Mouse (Mus musculus) kidney, embryonic 15.5 days (tissue): ENCODE results near the gene Olfr160. TPM values are rescaled to one million over a fixed set of nuclear protein-coding genes. Genes with fewer than 3 reads are reported as not detected.

Experiments
- ATAC-seq: fragments of 200-750 bp; cut with Nextera tagmentation; replicated peaks from 2 replicates; pipeline ENCODE4 v1.8.0; 2017; ENCODE audit warnings: moderate TSS enrichment; ENCODE audit not compliant: low FRiP score
- H3K27ac ChIP-seq: fragments of 300-500 bp; sonication (generic); 2 replicates; pipeline ENCODE4 v1.5.1; 2015; ENCODE audit warnings: mild to moderate bottlenecking, inconsistent platforms
- H3K27me3 ChIP-seq: fragments of 300-500 bp; sonication (generic); 2 replicates; pipeline ENCODE4 v1.6.1; 2015; ENCODE audit warnings: inconsistent platforms
- H3K36me3 ChIP-seq: fragments of 300-500 bp; sonication (generic); 2 replicates; pipeline ENCODE4 v1.6.1; 2015; ENCODE audit warnings: inconsistent platforms
- H3K4me1 ChIP-seq: fragments of 300-500 bp; sonication (generic); 2 replicates; pipeline ENCODE4 v1.6.1; 2015; ENCODE audit warnings: inconsistent platforms
- H3K4me2 ChIP-seq: fragments of 300-500 bp; sonication (generic); 2 replicates; pipeline ENCODE4 v1.6.1; 2015; ENCODE audit warnings: moderate library complexity, mild to moderate bottlenecking, inconsistent platforms
- H3K4me3 ChIP-seq: fragments of 300-500 bp; sonication (generic); replicated peaks from 2 replicates; pipeline ENCODE4 v1.5.1; 2015; ENCODE audit warnings: mild to moderate bottlenecking, inconsistent platforms
- H3K9ac ChIP-seq: fragments of 300-500 bp; sonication (generic); 2 replicates; pipeline ENCODE4 v1.6.1; 2015; ENCODE audit warnings: mild to moderate bottlenecking, inconsistent platforms
- H3K9me3 ChIP-seq: fragments of 300-500 bp; sonication (generic); replicated peaks from 2 replicates; pipeline ENCODE4 v1.6.1; 2016; ENCODE audit warnings: inconsistent platforms
- WGBS: fragments of 180-500 bp; shearing (Covaris S2); methylation state at CpG from one replicate; pipeline ENCODE4 v1.1.7; 2015; ENCODE audit warnings: mixed read lengths; 5-methylcytosine and 5-hydroxymethylcytosine counted together
- polyA plus RNA-seq: library from polyadenylated mRNA; unstranded; fragments of >200 nt; fragmentation: Nextera tagmentation; extraction: Ambion mirVana; gene quantifications from 2 replicates; pipeline ENCODE4 v1.2.1, GENCODE M21; 2015

Gene Olfr160
- polyA plus RNA-seq, result not detected in 2 replicates

DNA sequence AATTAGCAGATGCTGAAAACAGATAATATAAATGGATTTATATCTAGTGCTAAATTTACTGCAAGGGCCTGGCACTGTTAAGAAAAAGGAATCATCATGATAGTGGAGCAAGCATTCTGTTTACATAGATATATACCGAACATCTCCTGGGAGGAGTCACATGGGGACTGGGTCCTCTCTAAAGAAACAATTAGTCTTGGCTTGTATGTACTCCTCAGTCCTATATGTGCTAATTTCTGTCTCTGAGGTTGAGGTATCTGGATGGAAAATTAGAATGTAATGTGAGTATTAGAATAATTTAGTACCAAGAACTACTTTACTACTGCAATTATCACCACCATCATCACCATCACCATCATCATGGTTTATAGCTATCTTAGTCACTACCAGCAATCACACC is at the start of gene Olfr160:
Gene Olfr160, minus strand, starts transcription at position 101 of the 400 bp plus-strand sequence.
- Histone ChIP-seq H3K9ac (no peak within 1 kb of the TSS), H3K27me3 (no peaks in the 10 kb centered on the region), H3K9me3 (no peaks in the 10 kb centered on the region), H3K27ac (no peak within 1 kb of the TSS), H3K4me2 (no peak within 1 kb of the TSS), H3K36me3 (no peaks in the 10 kb centered on the region), H3K4me3 (no peak within 1 kb of the TSS), H3K4me1 (no peaks in the 10 kb centered on the region)
- 82% methylated on average over 1 of the region's 1 CpGs for WGBS
- no peak for ATAC-seq

DNA sequence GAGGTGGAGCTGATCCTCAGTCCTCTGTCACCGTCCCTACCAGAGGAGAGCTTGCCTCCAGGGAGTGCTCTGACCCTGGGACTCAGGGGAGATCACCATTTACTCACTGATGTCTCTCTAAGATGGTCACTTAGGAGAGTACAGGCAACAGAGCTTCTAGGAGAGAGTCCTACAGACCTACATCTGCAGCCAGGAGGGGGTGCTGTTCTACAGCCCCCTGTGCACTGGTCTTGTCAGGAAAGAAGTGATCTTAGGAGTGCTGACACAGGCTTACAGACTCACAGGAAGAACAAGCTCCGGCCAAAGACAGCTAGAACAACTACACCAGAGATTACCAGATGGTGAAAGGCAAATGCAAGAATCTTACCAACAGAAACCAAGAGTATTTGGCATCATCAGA is 46.5 kb upstream of the Olfr160 start:
- no peak for ATAC-seq
- Histone ChIP-seq H3K4me2 (no peak overlapping the region), H3K27ac (no peak overlapping the region), H3K36me3 (no peaks in the 10 kb centered on the region), H3K9me3 (no peaks in the 10 kb centered on the region), H3K4me3 (no peak overlapping the region), H3K4me1 (no peaks in the 10 kb centered on the region), H3K9ac (no peak overlapping the region), H3K27me3 (no peaks in the 10 kb centered on the region)
- WGBS, result 62% methylated on average over 2 of the region's 2 CpGs

DNA sequence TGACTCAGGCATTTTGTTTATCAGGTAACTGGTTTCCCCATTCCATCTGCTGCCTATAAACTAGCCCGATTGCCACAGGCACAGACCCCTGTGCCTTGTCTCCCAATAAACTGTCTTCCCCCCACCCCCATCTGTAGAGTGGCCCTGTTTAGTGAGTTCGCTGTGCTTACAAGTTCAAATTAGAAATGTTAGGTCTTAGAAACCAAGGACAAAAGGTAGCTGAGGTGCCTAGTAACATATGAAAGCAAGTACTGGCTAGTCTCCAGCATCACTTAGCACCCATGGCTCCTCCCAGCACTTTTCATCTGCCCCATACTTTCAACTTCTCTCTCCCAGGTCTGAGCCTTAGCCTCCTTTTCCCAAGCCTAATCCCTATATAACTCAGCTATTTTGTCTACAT is 45.7 kb upstream of the Olfr160 start:
- no peaks in the 10 kb centered on the region for H3K4me1 ChIP-seq
- H3K36me3 ChIP-seq, result no peaks in the 10 kb centered on the region
- H3K27ac ChIP-seq, result no peak overlapping the region
- ATAC-seq, result no peak
- H3K4me3 ChIP-seq, result no peak overlapping the region
- H3K4me2 ChIP-seq, result no peak overlapping the region
- no peaks in the 10 kb centered on the region for H3K27me3 ChIP-seq
- H3K9me3 ChIP-seq, result no peaks in the 10 kb centered on the region
- no peak overlapping the region for H3K9ac ChIP-seq
- WGBS, result 87% methylated on average over 2 of the region's 2 CpGs

DNA sequence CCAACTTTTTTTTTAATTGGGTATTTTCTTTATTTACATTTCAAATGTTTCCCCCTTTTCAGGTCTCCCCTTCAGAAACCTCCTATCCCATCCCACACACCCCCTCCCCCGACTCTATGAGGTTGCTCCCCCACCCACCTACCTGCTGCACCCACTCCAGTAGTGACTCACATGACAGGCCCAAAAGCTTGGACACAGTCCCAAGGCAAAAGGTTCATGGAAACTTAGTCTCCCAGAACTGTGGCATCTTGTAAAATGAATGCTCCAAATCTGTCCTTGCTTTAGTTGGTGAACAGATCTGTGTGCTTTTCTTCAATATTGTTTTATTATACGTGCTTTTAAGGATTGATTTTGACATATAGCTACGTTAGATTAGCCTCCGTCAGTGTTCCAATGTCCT is 36.0 kb upstream of the Olfr160 start:
- ATAC-seq, result no peak
- Histone ChIP-seq H3K36me3 (no peaks in the 10 kb centered on the region), H3K27ac (no peak overlapping the region), H3K4me1 (no peaks in the 10 kb centered on the region), H3K9me3 (no peaks in the 10 kb centered on the region), H3K4me3 (no peak overlapping the region), H3K27me3 (no peaks in the 10 kb centered on the region), H3K4me2 (no peak overlapping the region), H3K9ac (no peak overlapping the region)
- 75% methylated on average over 4 of the region's 4 CpGs for WGBS

DNA sequence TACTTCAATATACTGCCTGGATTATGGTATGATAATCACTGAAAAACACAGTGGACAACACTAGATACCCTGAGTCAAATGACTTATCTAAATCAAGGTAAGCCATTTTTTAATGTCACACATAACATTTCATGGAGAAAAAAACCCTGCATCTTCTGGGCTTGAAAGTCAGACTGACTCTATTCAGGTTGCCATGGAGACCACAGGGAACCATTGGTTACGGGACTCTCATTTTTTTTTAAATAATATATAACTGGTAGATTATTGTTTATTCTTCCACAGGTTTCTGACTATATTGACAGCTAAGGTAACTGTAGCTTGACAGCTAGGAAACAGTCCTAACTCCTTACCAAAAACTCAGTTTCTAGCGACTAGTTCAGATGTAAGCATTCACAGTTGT is 35.4 kb upstream of the Olfr160 start:
- ATAC-seq, result no peak
- no peaks in the 10 kb centered on the region for H3K9me3 ChIP-seq
- H3K4me3 ChIP-seq, result no peak overlapping the region
- 62% methylated on average over 2 of the region's 2 CpGs for WGBS
- no peaks in the 10 kb centered on the region for H3K27me3 ChIP-seq
- H3K36me3 ChIP-seq, result no peaks in the 10 kb centered on the region
- no peaks in the 10 kb centered on the region for H3K4me1 ChIP-seq
- no peak overlapping the region for H3K27ac ChIP-seq
- no peak overlapping the region for H3K9ac ChIP-seq
- no peak overlapping the region for H3K4me2 ChIP-seq

DNA sequence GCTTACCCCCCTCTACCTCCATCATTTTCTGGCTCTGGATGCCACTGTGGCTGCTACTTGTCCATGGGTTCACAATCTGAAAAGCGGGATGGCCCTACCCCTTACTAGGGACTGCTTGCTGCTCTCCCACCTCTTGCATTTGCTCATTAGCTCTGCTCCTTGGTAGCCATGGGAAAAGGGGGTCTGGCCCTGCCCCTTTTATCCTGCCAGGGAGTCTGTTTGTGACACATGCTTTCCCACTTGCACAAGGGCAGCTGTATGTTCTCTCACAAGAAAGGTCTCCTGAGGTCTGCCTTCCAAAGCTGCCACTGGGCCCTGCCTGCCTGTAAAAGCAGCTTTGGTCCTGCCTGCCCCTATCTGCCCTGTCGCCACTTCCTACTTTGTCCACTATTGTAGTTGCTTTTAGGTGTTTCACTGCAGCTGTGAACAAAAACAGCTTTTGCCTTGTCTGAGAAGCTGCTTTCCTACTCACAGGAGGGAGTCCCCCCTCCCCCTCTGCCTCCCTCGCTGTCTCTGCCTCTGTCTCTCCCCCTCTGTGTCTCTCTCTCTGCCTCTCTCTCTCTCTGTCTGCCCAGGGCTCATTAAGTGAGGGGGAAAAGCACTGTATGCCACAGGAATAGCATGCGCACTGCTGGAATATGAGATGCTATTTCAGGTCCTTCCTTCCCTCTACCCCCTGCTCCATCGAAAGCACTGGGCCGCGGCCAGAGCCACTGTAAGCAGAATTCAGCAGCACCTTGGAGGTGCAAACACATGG is 34.4 kb upstream of the Olfr160 start:
- Histone ChIP-seq H3K4me3 (no peak overlapping the region), H3K4me2 (no peak overlapping the region), H3K27ac (no peak overlapping the region), H3K36me3 (no peaks in the 10 kb centered on the region), H3K9ac (no peak overlapping the region), H3K4me1 (no peaks in the 10 kb centered on the region), H3K9me3 (no peaks in the 10 kb centered on the region), H3K27me3 (no peaks in the 10 kb centered on the region)
- 41% methylated on average over 7 of the region's 7 CpGs for WGBS
- ATAC-seq, result 0 out of 2 replicates have a peak, but pooled peaks have one; percentile 22

DNA sequence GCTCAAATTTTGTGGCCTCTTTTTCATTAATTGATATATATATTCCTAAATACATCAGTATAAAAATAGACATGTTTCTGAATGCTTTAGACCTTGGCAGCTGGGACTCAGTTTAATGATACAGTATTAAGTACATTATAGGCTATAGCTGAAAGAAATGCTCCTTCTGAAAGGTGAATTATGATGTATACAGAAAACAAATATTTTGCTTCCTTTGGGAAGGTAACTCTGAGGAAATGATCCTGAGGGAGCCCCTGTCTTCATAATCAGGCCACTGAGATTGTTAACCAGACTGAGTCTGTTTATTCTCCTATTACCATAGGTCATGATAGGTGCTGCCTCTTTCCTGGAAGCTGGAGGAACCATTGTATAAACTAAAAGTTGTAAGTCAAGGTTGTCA is 28.8 kb upstream of the Olfr160 start, which contains the start of gene Olfr874:
Gene Olfr874, plus strand, starts transcription at position 301 of the 400 bp plus-strand sequence.
- H3K4me3 ChIP-seq, result no peak within 1 kb of the TSS
- H3K4me2 ChIP-seq, result no peak within 1 kb of the TSS
- H3K27me3 ChIP-seq, result no peaks in the 10 kb centered on the region
- ATAC-seq, result no peak
- no peak within 1 kb of the TSS for H3K27ac ChIP-seq
- no peaks in the 10 kb centered on the region for H3K36me3 ChIP-seq
- no peak within 1 kb of the TSS for H3K9ac ChIP-seq
- H3K4me1 ChIP-seq, result no peaks in the 10 kb centered on the region
- no peaks in the 10 kb centered on the region for H3K9me3 ChIP-seq

DNA sequence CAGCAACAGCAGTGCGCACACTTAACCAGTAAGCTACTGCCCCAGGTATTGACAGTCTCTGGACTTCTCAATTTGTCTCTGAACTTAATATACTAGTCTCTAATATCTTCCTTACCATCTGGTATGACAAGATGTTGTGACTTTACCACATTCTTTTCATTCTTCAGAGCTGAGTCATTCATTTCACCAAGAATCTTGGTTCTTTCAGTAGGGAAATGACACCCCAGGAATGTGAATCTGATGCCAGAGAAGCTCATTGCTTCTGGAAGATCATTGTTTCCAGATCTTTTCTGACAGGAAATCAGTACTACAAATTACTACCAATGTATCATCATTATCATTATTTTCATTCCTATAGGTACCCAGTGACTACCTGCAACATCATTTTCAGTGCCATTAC is 18.3 kb upstream of the Olfr160 start:
- Histone ChIP-seq H3K4me3 (no peak overlapping the region), H3K27me3 (no peaks in the 10 kb centered on the region), H3K9ac (no peak overlapping the region), H3K9me3 (no peaks in the 10 kb centered on the region), H3K4me2 (no peak overlapping the region), H3K4me1 (no peaks in the 10 kb centered on the region), H3K27ac (no peak overlapping the region), H3K36me3 (no peaks in the 10 kb centered on the region)
- WGBS, result 95% methylated on average over 1 of the region's 1 CpGs
- no peak for ATAC-seq

DNA sequence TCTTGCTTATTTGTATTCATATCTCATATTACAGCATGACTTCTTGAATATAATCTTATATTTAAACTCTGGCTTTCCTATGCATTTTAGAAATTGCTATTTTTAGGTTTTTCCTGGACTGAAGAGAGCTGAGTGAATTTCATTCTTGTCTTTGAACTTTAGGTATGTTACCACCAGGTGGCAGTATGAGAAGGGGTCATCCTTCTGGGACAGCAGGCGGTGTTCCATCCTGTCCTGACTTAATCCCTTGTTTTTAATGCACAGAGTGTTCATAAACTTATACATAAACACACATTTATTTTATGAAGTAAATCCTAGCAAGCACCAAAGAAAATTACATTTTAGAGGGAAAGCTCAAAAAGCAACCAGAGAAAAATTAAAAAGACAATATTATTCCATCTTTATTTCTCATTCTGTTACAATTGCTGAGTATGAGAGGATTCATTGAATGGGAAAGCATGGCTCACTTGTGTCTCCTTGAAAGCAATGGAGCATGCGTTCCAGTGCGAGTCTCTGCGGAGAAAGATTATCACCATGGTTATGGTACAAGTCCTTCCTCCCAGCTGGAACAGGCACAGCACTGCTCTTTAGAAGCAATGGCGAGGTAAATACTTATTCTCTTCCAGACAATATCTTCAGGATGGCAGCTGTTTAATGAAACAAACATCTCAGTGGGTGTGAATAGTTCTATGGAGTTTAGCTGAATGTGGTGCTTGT is 25.9 kb downstream of the Olfr160 start:
- no peaks in the 10 kb centered on the region for H3K4me1 ChIP-seq
- H3K9ac ChIP-seq, result no peak overlapping the region
- no peak for ATAC-seq
- no peaks in the 10 kb centered on the region for H3K36me3 ChIP-seq
- no peaks in the 10 kb centered on the region for H3K27me3 ChIP-seq
- no peak overlapping the region for H3K4me3 ChIP-seq
- no peak overlapping the region for H3K27ac ChIP-seq
- no peaks in the 10 kb centered on the region for H3K9me3 ChIP-seq
- no peak overlapping the region for H3K4me2 ChIP-seq
- WGBS, result 66% methylated on average over 5 of the region's 5 CpGs

DNA sequence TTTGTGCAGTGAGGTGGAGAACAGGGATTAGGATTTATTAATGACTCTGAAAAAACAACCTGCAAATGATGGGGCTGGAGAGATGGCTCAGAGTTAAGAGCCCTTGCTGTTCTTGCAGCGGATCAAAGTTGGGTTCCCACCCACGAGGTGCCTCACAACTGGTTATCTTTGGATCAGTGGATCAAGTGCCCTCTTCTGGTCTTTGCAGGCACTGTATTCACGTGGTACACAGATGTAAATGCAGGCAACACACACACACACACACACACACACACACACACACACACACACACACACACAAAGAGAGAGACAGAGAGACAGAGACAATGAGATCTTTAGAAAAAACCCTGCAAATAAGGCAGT is 28.1 kb downstream of the Olfr160 start:
- no peak for ATAC-seq

DNA sequence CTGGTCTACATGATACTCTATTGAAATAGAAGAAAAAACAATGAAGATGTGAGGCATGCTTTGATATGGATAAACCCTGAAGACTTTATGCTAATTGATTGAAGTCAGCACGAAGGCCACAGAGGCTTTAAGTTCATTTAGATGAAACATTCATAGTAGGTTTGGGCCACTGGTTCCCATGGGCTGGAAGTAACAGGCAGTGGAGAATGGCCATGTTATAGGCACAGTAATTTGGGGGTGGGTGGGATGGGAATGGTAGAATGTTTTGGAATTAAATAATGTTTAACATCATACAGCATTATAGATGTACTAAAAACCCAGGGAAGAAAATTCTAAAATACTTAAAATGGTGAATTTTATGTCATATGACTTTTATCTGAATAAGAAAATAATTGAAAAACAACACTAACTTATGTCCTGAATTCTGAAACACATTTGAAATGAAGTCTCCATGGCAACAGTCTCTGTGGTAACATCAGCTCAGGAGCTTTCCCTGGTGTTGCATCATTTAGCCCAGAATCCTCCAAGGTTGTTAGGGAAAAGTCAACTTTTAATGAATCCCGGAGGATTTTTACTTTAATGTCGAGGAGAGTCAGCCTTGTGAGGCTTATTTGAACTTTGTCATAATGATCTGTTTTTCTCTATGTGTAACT is 28.6 kb downstream of the Olfr160 start:
- Histone ChIP-seq H3K9ac (no peak overlapping the region), H3K27me3 (no peaks in the 10 kb centered on the region), H3K4me1 (no peaks in the 10 kb centered on the region), H3K9me3 (no peaks in the 10 kb centered on the region), H3K4me3 (no peak overlapping the region), H3K36me3 (no peaks in the 10 kb centered on the region), H3K27ac (no peak overlapping the region), H3K4me2 (no peak overlapping the region)
- no peak for ATAC-seq
- 77% methylated on average over 3 of the region's 3 CpGs for WGBS

More for the DNA sequence above, 28.1 kb downstream of the Olfr160 start:
- no peaks in the 10 kb centered on the region for H3K27me3 ChIP-seq
- H3K9me3 ChIP-seq, result no peaks in the 10 kb centered on the region
- no peaks in the 10 kb centered on the region for H3K4me1 ChIP-seq
- no peaks in the 10 kb centered on the region for H3K36me3 ChIP-seq
- H3K27ac ChIP-seq, result no peak overlapping the region
- WGBS, result 57% methylated on average over 3 of the region's 3 CpGs
- H3K4me2 ChIP-seq, result no peak overlapping the region
- no peak overlapping the region for H3K4me3 ChIP-seq
- H3K9ac ChIP-seq, result no peak overlapping the region

DNA sequence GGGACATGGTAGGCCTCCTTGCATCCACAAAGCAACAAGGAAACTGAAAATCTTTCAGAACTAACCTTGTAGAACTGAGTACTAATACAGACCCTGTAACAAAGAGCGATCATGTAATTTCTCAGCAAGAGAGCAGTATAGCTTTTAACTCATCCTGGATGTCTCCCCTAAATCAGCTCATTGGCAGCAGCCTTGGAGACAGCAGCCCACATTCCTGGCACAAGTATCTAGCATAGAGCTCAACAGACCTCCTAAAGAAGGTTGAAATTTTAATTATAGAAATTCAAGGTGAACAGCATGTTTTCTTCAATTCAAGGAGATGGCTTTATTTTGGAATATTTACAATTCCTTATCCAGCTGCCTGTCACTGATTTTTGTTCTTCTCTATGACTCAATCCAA is 34.9 kb downstream of the Olfr160 start:
- Histone ChIP-seq H3K9ac (no peak overlapping the region), H3K4me3 (no peak overlapping the region), H3K4me1 (no peaks in the 10 kb centered on the region), H3K9me3 (no peaks in the 10 kb centered on the region), H3K27ac (no peak overlapping the region), H3K27me3 (no peaks in the 10 kb centered on the region), H3K36me3 (no peaks in the 10 kb centered on the region), H3K4me2 (no peak overlapping the region)
- ATAC-seq, result no peak
- WGBS, result 91% methylated on average over 1 of the region's 1 CpGs
